Mouse (Mus musculus): ENCODE results near the gene Man1a.
A peak's percentile ranks its signal among the peaks of the same experiment; 100 is the strongest.

Man1a gene

DNA sequence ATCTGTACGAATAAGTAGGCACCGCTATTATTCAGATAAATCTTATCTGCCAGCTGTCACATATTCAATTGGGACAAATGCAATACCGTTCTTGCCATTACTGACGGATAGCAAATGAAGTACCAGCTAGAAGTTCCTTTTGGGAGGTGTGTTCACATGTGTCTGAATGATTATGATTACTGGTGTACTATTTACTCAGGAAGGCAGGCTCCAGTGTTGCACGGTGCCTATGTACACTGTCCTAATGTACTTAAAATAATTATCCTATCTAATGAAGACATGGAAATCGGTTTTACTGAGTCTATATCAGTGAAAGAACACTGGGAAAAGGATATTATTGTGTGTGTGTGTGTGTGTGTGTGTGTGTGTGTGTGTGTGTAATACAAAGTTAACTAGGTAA, 160.7 kb downstream of the Man1a start:
- DNase-seq (ENCODE audit: low spot score): no peak

DNA sequence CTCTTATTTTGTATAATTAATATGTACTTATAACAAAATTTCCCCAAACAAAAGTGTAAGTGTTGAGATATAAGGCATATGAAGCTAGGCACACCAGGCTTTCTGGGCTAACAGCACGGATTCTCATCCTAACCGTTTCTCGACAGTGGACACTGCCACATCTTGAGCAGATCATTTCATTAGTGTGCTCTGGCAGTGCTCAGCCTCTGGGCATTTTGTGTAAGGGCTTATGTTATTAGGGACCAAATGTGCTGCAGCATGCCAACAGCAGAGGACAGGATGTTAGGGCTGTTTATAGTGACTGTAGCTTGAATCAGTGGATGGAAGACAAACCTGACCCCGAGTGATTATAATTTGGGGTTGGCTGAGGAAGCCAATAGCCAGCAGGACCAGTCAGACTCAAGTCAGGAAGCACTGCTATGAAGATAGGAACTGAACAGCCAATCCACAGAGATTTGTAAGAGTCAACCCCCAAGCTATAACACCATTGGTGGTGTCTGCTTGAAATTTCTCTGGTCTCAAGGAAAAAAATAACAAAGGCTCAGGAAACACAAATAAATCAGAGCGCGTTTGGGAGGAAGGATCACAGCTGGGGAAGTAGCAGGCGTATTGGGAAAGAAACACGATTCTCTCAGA, 161.3 kb downstream of the Man1a start:
- no peak for DNase-seq (ENCODE audit: low spot score)

DNA sequence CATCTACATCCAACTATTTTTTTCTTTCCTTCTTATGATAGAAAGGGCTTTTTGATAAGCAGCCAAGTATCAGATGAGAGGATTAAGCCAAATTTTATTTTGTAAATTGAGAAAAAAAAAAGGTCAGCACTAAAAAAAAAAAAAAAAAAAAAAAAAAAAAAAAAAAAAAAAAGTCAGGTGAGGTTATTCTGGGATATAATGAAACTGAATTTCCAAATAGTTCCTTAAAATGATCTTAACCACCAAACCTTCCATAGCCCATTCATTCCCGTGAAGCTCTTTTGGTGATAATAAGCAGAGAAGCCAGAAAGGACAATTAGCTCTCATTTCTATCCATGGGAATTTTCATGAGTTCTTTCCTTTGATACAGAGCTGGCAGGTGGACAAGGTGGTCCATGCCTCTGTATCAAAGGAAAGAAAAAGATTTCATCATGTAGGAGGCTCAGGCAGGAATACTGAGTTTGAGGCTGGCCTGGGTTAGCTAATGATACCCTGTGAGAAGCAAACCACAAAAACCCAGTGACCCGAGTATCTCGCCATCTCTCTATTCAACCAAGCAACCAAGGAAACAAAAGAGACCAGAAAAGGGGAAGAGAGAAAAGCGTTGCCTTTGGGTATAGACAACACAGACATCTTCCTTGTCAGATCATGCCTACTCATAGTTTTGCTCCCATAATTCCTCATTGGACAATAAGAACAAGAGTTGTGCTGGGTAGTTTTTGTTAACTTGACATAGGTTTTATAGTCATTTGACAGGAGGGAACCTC, 162.7 kb downstream of the Man1a start:
- no peak for DNase-seq (ENCODE audit: low spot score)

DNA sequence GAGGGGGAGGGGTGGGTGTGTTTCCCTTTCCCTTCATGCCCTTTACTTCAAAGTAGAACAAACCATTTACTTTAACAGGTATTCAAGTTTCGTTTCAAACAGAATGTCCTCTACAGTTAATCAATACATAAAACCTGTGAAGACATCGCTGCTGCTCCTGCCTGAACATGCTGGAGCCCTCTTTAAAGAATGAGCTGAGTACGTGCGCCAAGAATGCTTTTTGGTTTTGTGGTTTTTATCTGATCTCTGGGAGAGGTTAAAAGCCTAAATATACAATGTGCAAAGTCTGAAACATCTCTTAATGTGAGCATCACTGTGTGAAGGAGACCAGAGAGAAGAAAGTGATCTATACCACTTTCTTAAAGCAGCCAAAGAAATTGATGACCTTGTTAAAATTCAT, 186.9 kb downstream of the Man1a start:
- DNase-seq (ENCODE audit: low spot score): no peak

DNA sequence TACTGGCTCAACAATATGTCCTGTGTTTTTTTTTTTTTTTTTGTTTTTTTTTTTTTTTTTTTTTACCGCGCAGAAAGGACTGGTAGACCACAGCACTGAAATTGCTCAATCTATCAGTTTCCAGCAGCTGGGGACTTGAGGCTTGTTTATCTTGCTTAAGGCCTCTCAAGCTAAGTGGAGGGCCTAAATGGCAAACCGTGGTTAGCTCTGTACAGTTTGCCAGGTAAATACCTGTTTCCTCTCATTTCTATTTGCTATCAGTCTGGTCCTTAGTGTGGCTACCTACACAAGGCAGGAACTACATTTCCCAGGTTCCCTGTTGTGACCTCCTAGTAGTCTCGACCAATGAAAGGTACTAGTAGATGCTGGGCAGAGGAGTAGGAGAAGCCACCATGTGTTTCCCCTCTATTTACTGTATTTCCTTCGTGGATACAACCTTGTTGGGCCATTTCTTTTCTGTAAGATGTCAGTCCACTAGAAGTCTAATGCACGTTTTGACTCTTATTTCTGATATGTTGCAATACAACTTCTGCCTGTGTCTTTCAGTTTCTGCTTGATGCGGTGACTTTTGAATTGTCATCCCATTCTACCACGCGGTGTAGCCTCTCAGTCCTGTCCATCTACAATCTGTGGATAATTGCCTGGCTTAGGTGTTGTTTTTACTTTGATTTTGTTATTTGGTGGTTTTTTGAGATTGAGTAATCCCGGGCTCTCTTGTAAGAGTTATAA, 187.9 kb downstream of the Man1a start:
- no peak for DNase-seq (ENCODE audit: low spot score)

DNA sequence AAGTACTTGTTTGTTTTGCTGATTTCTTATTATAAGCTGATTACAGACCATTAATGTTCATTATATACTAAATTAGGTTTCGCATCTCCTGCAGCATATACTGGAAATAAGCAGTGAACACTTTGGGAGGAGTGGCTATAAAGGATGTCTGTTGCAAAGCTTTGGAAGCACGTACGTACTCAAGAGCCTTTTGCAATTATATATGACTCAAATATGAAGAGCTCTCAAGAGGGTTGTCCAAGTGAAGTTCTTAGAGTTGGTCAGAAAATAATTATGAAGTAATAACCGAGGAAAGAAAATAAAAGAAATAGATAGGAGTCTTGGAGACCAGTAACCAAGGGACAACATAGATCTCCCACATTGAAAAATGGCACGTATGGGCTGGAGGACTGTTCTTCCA, 189.9 kb downstream of the Man1a start:
- DNase-seq (ENCODE audit: low spot score): no peak

DNA sequence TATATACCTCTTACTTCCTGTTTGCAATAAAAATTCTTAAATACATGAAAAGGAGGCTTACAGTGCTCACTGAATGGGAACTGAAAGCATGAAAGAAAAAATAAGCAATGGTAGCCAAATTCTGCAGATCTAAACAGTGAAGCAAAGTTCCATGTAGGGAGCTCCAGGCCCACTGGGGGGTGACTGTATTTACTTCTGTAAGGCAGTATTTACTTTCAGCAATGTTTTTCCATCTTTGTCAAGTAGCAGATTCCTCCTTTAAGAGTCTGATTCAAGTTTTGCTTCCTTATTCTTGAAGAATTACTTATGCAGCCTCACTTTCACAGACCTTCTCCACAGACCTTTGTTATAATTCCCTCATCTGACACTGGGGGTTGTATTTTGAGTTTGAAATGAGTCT, 195.1 kb downstream of the Man1a start:
- no peak for DNase-seq (ENCODE audit: low spot score)

DNA sequence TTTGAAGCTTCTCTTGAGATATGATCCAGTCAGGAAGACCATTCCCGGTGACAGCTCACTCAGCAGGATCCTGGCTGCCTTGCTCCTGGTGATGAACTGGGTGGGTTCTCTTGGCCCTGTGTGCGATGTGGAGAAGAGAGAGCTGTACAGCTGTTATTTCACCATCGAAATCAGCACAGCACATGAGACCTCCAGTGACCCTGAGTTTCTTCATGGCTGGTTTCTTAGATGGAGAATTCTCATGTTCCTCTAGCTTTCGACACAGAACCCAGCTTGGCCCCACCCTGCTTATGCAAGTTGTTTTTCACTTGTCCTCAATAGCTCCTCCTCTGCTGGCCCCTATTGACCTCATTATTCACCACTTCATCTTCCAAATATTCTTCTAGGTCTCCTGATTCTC, 200.5 kb downstream of the Man1a start:
- no peak for DNase-seq (ENCODE audit: low spot score)

DNA sequence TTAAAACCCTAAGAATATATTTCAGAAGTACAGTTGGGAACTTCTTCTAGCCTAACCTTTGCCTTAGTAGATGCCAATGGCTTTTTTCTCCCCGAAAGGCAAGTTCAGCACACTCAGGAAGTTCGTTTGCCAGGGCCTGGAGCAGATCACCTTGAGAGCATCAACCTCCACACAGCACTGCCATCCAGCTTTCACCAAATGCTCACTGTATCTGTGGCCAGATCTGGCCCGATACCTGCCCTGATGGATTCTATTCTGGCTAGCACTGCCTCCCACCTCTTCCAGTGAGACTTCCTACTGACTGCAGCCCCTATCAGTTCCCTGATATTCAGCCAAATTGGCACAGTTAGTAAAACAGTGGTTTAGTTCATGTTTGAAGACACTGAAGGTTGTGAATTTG, 202.2 kb downstream of the Man1a start:
- no peak for DNase-seq (ENCODE audit: low spot score)

DNA sequence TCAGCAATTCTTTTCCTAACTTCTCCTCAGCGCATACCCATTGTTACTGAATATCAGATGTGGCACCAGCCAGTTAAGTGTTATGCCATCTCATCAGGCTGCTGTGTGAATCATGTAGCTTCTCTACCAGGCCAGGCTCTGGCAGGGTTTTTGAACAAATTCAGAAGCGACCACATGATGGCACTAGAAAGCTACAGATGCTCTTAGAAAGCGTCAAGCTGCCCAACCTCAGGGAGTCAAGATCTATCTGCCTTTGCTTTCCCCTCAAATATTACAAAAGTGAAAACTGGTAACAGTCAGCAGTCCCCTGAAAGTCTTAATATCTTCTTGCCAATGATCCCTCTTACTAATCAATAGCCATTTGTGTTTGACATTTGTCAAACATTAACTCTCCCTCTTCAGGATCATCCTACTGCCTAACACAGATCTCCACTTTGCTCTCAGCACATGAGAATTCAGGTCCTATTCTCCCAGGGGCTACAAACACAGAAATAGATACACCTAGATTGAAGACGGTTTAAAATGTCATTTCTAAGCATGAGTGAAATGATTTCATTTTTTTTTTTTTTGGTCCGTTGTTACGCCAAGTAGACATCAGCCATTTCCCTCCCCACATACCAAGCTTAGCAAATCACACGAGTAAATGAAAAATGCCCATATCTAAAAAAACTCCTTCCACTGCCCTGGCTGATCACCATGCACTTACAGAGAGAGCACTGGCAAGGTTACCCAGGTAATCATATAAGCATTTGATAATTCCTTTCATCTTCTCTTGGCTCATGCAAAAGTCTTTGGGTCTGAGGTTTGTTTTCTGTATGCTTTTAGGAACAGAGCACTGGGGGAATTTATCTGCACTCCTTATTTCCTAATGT, 212.7 kb downstream of the Man1a start:
- DNase-seq (ENCODE audit: low spot score): peak; percentile 13

DNA sequence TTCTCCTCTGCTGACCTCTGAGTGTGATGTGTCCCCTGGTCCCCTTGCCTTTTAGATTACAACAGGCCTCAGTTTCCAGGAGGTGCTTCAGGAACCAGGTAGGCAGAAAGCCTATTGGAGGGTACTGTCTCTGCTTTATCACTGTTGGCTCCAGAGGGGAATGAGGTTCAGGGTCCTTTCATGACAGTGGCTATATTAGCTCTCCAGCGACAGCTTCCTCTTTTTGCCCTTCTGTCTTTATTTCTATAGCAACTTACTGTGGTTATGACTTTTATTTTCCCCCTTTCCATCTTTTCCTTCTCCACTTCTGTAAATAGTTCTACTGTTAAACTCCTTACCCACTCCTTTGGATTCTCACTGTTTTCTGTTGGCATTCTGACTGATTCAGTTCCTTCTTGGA, 216.5 kb downstream of the Man1a start:
- no peak for DNase-seq (ENCODE audit: low spot score)

DNA sequence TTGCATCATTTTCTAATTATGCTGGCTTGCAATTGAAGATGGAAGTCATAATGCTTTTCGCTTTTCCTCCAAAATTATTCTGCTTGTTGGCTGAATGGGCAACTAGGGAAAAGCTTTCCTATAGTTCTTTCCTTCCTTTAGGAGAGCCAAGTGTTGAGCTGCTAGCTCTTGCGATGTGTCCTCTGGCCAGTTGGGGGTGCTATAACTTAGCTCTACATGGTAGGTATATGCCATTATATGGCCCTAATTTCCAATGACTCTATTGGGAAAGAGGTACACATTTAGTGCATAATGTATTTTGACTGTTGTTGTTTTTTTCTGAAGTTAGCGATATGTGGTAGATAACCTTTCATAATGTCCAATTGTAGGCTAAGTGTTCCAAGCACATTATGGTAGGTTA, 217.2 kb downstream of the Man1a start:
- DNase-seq (ENCODE audit: low spot score): no peak

Data from ovary, postnatal 36 days (tissue).